Comparison of ENCODE assay signal across 16 mouse cellular contexts in the genomic region with DNA sequence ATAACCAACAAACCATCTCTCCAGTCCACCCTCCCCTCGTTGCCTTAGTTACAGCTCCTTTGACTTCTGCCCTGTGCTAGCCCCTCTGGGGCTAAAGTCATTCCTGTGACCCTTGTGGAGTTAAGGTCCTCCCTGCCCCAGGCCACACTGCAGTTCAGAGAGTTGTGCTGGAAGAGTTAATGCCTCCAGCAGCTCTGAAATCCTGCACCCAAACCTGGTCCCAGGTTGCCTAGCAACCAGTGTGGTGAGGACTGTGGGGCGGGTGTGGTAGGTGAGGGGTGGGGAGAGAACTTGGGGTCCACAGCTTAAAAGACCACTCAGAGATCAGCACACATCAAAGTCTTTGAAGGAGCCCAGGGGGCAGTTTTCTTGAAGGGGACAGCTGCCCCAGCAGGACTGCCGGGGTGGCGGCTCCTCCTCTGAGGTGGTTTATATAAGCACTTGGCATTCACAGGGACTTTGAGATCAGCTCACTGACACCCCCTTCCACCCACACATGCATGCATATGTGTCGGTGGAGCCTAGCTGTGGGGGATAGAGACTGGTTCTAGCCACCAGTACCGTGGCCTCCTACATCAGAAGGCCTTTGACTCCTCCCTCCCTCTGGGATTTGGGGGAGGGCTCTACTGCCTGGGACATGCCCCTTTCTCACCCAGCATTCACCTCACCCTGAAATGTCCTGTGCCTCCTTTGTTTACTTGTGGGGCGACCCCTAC. TPM values are rescaled to one million over a fixed set of nuclear protein-coding genes. Genes with fewer than 3 reads are reported as not detected.
DNase-seq lines count a peak whose midpoint lies in the region; ATAC-seq lines count a peak whose summit lies in the region.
"Had no signal": no experiment of that assay in that cellular context is flagged by ENCODE, and none has a peak within 500 bp of the region (broad histone marks: within the 10 kb centered on the region; RNA-seq: fewer than 3 reads in every experiment).

No protein-coding gene starts in this region.

- no peaks in the 10 kb centered on the region for H3K27me3 ChIP-seq in hindbrain, embryonic 10.5 days (ENCODE audit: insufficient read depth, poor library complexity, severe bottlenecking)
- no peaks in the 10 kb centered on the region for H3K27me3 ChIP-seq in hindbrain, embryonic 13.5 days
- H3K27me3 ChIP-seq in midbrain, embryonic 15.5 days (replicated peaks), result 0 out of 2 replicates have a peak, but pooled peaks cover 2% of the 10 kb centered on the region

- no peaks in the 10 kb centered on the region for H3K36me3 ChIP-seq in hindbrain, embryonic 10.5 days
- no peaks in the 10 kb centered on the region for H3K36me3 ChIP-seq in hindbrain, embryonic 13.5 days
- no peaks in the 10 kb centered on the region for H3K36me3 ChIP-seq in midbrain, embryonic 15.5 days (replicated peaks)
- H3K36me3 ChIP-seq: heart, embryonic 13.5 days had no signal

- DNase-seq in hindbrain, embryonic 10.5 days (ENCODE audit: low spot score), result peak; percentile 40
- peak; percentile 21 for DNase-seq in lung, postnatal 10 days
- no peak for DNase-seq in lung, postnatal 14 days
- peak; percentile 53 for DNase-seq in embryo, embryonic 10.5 days (ENCODE audit: low spot score)
- DNase-seq in urinary bladder, postnatal 10 days (ENCODE audit: low spot score), result no peak
- DNase-seq: lung, postnatal 4 days; thymus, postnatal 14 days had no signal

- no peaks in the 10 kb centered on the region for H3K9me3 ChIP-seq in hindbrain, embryonic 10.5 days
- H3K9me3 ChIP-seq in hindbrain, embryonic 13.5 days, result no peaks in the 10 kb centered on the region
- no peaks in the 10 kb centered on the region for H3K9me3 ChIP-seq in midbrain, embryonic 15.5 days
- H3K9me3 ChIP-seq: heart, embryonic 13.5 days had no signal

- H3K27ac ChIP-seq in hindbrain, embryonic 10.5 days, result peak overlapping the region; percentile 69
- no peak overlapping the region for H3K27ac ChIP-seq in hindbrain, embryonic 13.5 days
- 0 out of 2 replicates have a peak overlapping the region, but pooled peaks have one; percentile 20 for H3K27ac ChIP-seq in midbrain, embryonic 15.5 days
- H3K27ac ChIP-seq: heart, embryonic 13.5 days had no signal

- no peak for ATAC-seq in hindbrain, embryonic 13.5 days (ENCODE audit: low FRiP score)
- 0 out of 2 replicates have a peak, but pooled peaks have one; percentile 52 for ATAC-seq in midbrain, embryonic 15.5 days (replicated peaks)
- no peak for ATAC-seq in monocyte, adult 5-6 weeks (replicated peaks; ENCODE audit: insufficient number of reproducible peaks, low FRiP score, low TSS enrichment, poor library complexity, severe bottlenecking)
- ATAC-seq: intestine, postnatal 0 days had no signal

- no peak overlapping the region for H3K4me2 ChIP-seq in hindbrain, embryonic 13.5 days
- H3K4me2 ChIP-seq in midbrain, embryonic 15.5 days, result no peak overlapping the region
- H3K4me2 ChIP-seq: heart, embryonic 13.5 days had no signal

- peaks cover 42% of the 10 kb centered on the region for H3K4me1 ChIP-seq in hindbrain, embryonic 10.5 days (replicated peaks)
- peaks cover 27% of the 10 kb centered on the region for H3K4me1 ChIP-seq in hindbrain, embryonic 13.5 days (replicated peaks)
- H3K4me1 ChIP-seq in midbrain, embryonic 15.5 days, result peaks cover 13% of the 10 kb centered on the region

- H3K4me3 ChIP-seq in hindbrain, embryonic 10.5 days, result no peak overlapping the region
- no peak overlapping the region for H3K4me3 ChIP-seq in hindbrain, embryonic 13.5 days
- H3K4me3 ChIP-seq in midbrain, embryonic 15.5 days, result no peak overlapping the region
- H3K4me3 ChIP-seq: heart, embryonic 13.5 days had no signal

- no peak overlapping the region for H3K9ac ChIP-seq in hindbrain, embryonic 13.5 days
- H3K9ac ChIP-seq in midbrain, embryonic 15.5 days, result no peak overlapping the region
- H3K9ac ChIP-seq: heart, embryonic 13.5 days had no signal

- WGBS in hindbrain, embryonic 10.5 days, result 12% methylated on average over 7 of the region's 7 CpGs
- WGBS in hindbrain, embryonic 13.5 days, result 13% methylated on average over 7 of the region's 7 CpGs
- WGBS in midbrain, embryonic 15.5 days, result 14% methylated on average over 7 of the region's 7 CpGs

RNA-seq across cellular contexts. Expression of a gene that starts 2.3 kb away (rescaled TPM):
- 2.3 and 4.6 TPM in 2 replicates for polyA plus RNA-seq in hindbrain, embryonic 10.5 days (2016; fragmentation: Nextera tagmentation; extraction: Ambion mirVana)
- polyA plus RNA-seq in hindbrain, embryonic 13.5 days (2015; fragmentation: Nextera tagmentation; extraction: Ambion mirVana), result 3.8 and 4.1 TPM in 2 replicates
- 4.3 and 4.7 TPM in 2 replicates for polyA plus RNA-seq in midbrain, embryonic 15.5 days (2015; fragmentation: Nextera tagmentation; extraction: Ambion mirVana)
- not detected in 3 replicates for total RNA-seq in monocyte, adult 5-6 weeks (2017)
- total RNA-seq: CH12.LX had no signal

RNA-seq across cellular contexts. Expression of a gene that starts 14.7 kb away (rescaled TPM):
- polyA plus RNA-seq in hindbrain, embryonic 10.5 days (2016; fragmentation: Nextera tagmentation; extraction: Ambion mirVana), result 0.89 and 0.95 TPM in 2 replicates
- polyA plus RNA-seq in hindbrain, embryonic 13.5 days (2015; fragmentation: Nextera tagmentation; extraction: Ambion mirVana), result 0.44 and 0.91 TPM in 2 replicates
- polyA plus RNA-seq in midbrain, embryonic 15.5 days (2015; fragmentation: Nextera tagmentation; extraction: Ambion mirVana), result 0.74 and 1.1 TPM in 2 replicates
- not detected in 3 replicates for total RNA-seq in monocyte, adult 5-6 weeks (2017)
- total RNA-seq: CH12.LX had no signal
- polyA plus RNA-seq: spleen, adult 2 months had no signal

RNA-seq across cellular contexts. Expression of a gene that starts 18.1 kb away (rescaled TPM):
- 0.84 and 1.2 TPM in 2 replicates for polyA plus RNA-seq in hindbrain, embryonic 10.5 days (2016; fragmentation: Nextera tagmentation; extraction: Ambion mirVana)
- polyA plus RNA-seq in hindbrain, embryonic 13.5 days (2015; fragmentation: Nextera tagmentation; extraction: Ambion mirVana), result 0.06 and 0.13 TPM in 2 replicates
- 0.06 and 0.13 TPM in 2 replicates for polyA plus RNA-seq in midbrain, embryonic 15.5 days (2015; fragmentation: Nextera tagmentation; extraction: Ambion mirVana)
- not detected in 3 replicates for total RNA-seq in monocyte, adult 5-6 weeks (2017)
- total RNA-seq: CH12.LX; left cerebral cortex, postnatal 25 days had no signal
- polyA plus RNA-seq: heart, embryonic 13.5 days; neural tube, embryonic 14.5 days had no signal

RNA-seq across cellular contexts. Expression of a gene that starts 36.2 kb away (rescaled TPM):
- polyA plus RNA-seq in hindbrain, embryonic 10.5 days (2016; fragmentation: Nextera tagmentation; extraction: Ambion mirVana), result 1.0 and 1.4 TPM in 2 replicates
- 0.90 and 1.8 TPM in 2 replicates for polyA plus RNA-seq in hindbrain, embryonic 13.5 days (2015; fragmentation: Nextera tagmentation; extraction: Ambion mirVana)
- 0.10 and 0.31 TPM in 2 replicates for polyA plus RNA-seq in midbrain, embryonic 15.5 days (2015; fragmentation: Nextera tagmentation; extraction: Ambion mirVana)
- not detected in 3 replicates for total RNA-seq in monocyte, adult 5-6 weeks (2017)
- total RNA-seq: CH12.LX had no signal
- polyA plus RNA-seq: heart, embryonic 13.5 days had no signal

Comparison
In these comparisons a context has a peak if more than half of its experiments do, and no peak if none do; other contexts are left out.
1. DNase-seq: peak in hindbrain, embryonic 10.5 days (single experiment), lung, postnatal 10 days (single experiment) and embryo, embryonic 10.5 days (single experiment); none in lung, postnatal 14 days (single experiment) and urinary bladder, postnatal 10 days (single experiment).